Mouse (Mus musculus) adrenal gland (tissue): Measurements from ENCODE around the gene Idh3b.

Experiments used
- intact Hi-C: fragments of 180-260 bp; cut with DNase I; formaldehyde crosslinking; loops from one replicate; pipeline ENCODE4 v1.15.1; 2025
- long read RNA-seq, 2 experiments: library from polyadenylated mRNA; unstranded; transcript quantifications; one replicate each; pipeline ENCODE4 v2.0.0; 2020; ENCODE audit warnings: borderline replicate concordance in 1 of 2; ENCODE audit not compliant: insufficient replicate concordance in 1 of 2

The Idh3b gene
- long read RNA-seq, experiment 1, transcript Idh3b-201 (12 exons, 1,616 nt), result major isoform, 152 of 185 reads
- long read RNA-seq, experiment 1, partial matches to known transcripts, result 7 of 185 reads
- long read RNA-seq, experiment 1, other reads (novel, unspliced or antisense), result 25 of 185 reads
- long read RNA-seq, experiment 2, transcript Idh3b-201 (12 exons, 1,616 nt), result major isoform, 175 of 210 reads
- long read RNA-seq, experiment 2, partial matches to known transcripts, result 13 of 210 reads
- long read RNA-seq, experiment 2, other reads (novel, unspliced or antisense), result 22 of 210 reads

- intact Hi-C loops, result no loop called here
Measured at GRCm38 (mm10) chr2:130283854-130284654, at the start of gene Idh3b. Gene Idh3b, minus strand, starts transcription at chr2:130284547.

DNA sequence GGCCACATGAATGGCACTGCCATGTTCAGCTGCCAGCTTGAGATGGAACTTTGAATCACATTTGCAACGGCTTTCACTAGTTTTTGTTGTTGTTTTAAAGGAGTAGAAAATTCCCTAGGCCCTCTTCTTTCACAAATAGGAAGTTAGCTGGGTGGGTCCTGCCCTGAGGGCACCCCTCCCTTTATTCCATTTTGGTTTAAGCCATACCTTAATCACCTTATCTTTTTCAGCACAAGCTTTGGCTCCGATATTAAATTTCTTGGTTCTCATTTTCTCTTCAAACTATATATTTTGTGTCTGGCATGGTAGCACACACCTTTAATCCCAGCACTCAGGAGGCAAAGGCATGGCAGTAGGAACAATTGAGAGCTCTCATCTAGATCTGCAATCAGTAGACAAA is 45.2 kb upstream of the Idh3b start:
- intact Hi-C loops, result loop anchor here (5.0 kb wide), 1 partner anchor 237 kb away; no protein-coding TSS in a partner anchor

GRCm38 (mm10) chr2:130327057-130327456 is 42.7 kb upstream of the Idh3b start:
- intact Hi-C loops, result loop anchor here (5.0 kb wide), 1 partner anchor 235 kb away; no protein-coding TSS in a partner anchor

DNA sequence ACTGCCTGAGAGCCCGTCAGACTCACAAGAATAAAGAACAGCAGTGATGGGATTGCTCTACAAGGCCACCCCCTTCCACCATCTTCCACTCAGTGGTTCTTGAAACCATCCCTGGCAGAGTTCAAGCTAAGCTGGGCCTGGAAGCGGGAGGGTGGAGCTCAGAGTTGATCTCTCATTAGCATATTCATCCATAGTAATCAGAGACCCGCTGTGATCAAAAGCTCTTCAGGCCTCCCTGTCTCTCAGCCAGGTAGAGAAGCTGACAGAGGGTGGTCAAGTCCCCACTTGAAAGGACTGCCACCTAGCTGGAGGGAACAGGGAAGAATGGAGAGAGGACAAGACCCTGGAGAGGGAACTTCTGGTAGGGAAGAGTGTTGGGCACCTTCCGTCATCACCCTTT is 18.7 kb upstream of the Idh3b start:
- intact Hi-C loops, result no loop called here

DNA sequence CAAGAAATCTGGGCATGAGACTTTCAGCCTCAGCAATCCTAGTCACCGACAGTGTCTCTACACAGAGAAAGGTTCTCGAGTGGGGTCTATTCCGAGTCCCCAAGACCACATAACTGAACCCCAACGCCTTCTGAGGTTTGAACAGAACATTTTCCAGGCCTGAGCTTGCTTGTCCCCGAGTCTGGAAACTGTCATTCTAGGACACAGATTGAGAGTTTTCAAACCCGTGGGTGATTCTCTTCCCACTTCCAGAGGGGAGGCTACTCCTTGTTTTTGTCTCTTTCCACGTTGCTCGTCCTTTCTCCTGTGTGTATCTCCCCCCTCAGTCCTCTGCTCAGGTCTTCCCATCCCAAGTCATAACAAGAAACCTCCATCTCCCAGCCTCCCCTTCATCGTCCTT is 13.2 kb upstream of the Idh3b start:
- intact Hi-C loops, result no loop called here

DNA sequence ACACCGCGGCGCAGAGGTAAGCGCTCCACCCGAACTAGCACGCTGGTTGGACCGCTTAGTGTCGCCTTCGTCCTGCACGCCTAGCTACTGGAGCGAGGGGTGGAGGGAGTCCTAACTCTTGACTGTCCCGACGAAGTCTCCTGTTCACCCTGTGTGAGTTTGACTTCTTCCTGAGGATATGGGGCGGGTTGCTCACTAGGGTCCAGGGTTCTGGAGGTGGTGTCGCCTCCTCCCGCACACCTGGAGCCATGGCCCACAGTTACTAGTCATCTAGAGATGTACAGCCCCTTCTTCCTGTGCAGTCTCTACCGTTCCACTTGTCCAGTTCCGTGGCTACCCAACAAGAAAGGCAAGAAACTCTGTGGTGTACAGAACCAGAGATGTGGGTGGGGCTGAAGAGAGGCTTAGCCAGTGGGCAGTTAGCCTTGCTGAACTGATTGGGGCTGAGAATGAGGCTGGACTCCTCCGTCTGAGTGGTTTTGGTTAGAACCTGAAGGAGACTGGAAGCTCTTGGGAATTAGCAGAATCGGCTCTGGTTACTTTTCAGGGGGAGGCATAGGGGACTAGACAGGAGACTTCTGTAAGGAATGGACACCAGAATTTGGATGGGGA is 11.9 kb upstream of the Idh3b start:
- intact Hi-C loops, result no loop called here

DNA sequence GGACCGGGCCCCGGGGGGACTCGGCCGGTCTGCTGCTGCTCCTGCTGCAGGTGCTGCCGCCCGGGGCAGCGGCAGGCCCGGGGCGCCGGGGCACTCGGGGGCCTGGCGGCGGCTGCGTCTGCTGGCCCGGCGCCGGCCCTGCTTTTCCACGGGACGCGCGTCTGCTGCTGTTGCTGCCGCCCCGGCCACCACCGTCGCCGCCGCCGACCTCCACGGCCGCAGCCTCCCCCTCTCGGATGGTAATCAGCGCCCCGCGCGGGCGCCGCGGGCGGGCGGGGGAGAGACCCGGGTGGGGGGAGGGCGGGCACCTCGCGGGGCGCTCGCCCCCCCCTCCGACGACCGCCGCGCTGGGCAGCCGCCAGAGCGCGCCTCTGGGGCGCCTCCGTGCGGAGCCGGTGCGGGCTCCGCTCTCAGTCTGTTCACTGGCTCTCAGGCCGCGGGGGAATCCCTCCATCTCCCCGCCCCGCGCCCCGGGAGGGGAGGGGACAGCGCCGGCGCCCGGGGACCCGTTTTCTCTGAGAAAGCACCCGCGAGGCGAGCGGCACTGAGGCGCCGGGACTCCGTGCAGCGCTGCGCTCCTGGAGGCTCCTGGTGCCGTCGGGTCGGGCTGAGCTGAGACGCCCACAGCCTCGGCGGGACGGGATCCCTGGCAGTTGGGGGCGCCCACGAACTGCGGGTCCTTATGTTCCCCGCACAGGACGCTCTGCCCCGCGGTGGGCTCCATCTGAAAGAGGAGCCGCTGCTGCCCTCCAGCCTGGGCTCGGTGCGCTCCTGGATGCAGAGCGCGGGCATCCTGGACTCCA is 11.2 kb upstream of the Idh3b start:
- intact Hi-C loops, result no loop called here

DNA sequence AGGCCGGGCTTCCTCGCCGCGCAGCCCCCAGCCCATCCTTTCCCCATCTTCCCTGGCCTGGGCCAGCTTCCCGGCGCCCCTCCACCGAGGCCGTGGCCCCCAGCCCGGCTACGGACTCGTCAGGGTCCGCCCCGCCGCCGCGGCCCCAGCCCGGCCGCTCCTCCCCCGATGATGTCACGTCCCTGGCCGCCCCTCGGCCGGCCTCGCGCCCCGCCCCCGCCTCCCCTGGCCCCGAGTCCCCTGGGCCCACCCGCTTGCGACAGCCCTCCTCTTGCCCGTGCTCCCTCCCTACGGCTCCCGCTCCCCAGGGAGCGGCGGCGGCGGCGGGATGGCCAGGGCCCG is 10.6 kb upstream of the Idh3b start, which contains the start of gene Ebf4:
Gene Ebf4, plus strand, starts transcription at position 234 of the 342 bp plus-strand sequence.
- intact Hi-C loops, result loop anchor here (5.0 kb wide), 1 partner anchor 117 kb away; no protein-coding TSS in a partner anchor

- intact Hi-C loops, result loop anchor here (5.0 kb wide), 1 partner anchor 118 kb away; no protein-coding TSS in a partner anchor
Measured at GRCm38 (mm10) chr2:130294218-130294935, 10.0 kb upstream of the Idh3b start.

- intact Hi-C loops, result loop anchor here (2.0 to 5.0 kb wide), 2 partner anchors 69 to 119 kb away; no protein-coding TSS in a partner anchor
Measured at GRCm38 (mm10) chr2:130293486-130293885, 9.1 kb upstream of the Idh3b start.

GRCm38 (mm10) chr2:130293009-130293408 is 8.7 kb upstream of the Idh3b start:
- intact Hi-C loops, result loop anchor here (2.0 to 5.0 kb wide), 2 partner anchors 70 to 119 kb away; no protein-coding TSS in a partner anchor

GRCm38 (mm10) chr2:130291434-130291833 is 7.1 kb upstream of the Idh3b start:
- intact Hi-C loops, result loop anchor here (5.0 kb wide), 1 partner anchor 121 kb away; no protein-coding TSS in a partner anchor

GRCm38 (mm10) chr2:130289086-130289485 is 4.7 kb upstream of the Idh3b start:
- intact Hi-C loops, result no loop called here

GRCm38 (mm10) chr2:130280818-130281217 is 3.5 kb downstream of the Idh3b start:
- intact Hi-C loops, result no loop called here

- intact Hi-C loops, result no loop called here
Measured at GRCm38 (mm10) chr2:130280224-130280623, 4.1 kb downstream of the Idh3b start.

GRCm38 (mm10) chr2:130279600-130280091 is 4.7 kb downstream of the Idh3b start:
- intact Hi-C loops, result no loop called here

DNA sequence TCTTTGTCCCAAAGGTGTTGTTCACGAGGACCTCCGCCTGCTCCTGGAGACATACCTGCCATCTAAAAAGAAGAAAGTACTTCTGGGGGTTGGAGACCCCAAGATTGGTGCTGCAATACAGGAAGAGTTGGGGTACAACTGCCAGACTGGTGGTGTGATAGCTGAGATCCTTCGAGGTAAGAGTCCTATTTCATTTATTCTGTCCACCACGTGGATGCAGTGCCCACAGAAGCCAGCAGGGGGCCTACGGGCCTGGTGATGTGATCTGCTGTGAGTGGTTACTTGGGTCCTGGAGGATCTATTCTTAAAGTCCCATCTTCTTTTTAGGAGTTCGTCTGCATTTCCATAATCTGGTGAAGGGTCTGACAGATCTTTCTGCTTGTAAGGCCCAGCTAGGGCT is 8.7 kb downstream of the Idh3b start:
- intact Hi-C loops, result no loop called here

DNA sequence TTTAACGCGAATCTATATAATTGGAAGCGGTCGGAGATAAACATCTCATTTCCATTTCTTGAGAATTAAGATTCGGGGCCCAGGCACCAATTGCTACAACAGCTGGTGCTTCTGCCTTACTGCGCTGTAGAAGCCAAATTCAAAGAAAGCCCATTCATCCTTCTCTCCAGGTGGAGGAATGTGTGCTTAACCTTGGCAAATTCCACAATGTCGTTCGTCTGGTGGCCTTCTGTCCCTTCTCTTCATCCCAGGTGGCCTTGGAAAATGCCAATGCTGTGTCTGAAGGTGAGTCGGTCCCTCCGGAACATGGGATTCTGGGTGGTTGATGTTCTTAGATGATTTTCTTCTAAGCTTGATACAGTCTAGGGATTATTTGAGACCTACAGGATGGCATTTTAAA is 9.5 kb downstream of the Idh3b start:
- intact Hi-C loops, result no loop called here

DNA sequence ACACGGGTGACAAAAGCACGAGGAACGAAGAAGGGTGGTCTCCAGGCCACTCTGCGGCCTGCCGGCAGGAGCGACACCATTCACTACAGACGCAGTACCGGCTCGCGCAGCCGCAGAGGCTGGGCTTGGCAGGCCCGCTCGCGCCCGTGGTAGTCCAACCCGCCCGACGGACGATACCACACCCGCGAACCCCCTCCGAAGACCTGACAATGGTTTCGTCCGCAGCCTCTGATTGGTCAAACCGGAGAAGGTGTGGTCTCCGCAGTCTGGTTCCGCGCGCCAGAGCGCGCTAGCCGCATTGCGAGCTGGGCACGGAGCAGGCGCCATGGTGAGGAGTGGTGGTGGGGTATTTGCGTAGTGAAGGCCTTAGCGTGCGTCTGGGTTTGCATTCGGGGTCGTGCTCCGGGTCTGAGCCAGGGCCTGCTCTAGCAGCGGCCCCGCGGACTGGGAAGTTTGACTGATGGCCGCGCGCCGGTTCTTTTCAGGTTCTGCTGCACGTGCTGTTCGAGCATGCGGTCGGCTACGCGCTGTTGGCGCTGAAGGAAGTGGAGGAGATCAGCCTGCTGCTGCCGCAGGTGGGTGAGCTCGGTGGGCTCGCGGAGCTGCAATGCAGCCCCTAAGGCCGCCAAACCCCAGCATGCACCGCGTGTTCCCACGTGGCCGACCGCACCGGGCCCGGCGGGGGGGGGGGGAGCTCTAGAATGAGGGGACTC is 10.0 kb downstream of the Idh3b start, which contains the start of gene Nop56:
Gene Nop56, plus strand, starts transcription at position 282 of the 713 bp plus-strand sequence.
- intact Hi-C loops, result no loop called here
